Mouse (Mus musculus): ENCODE measurements around the gene Traf3ip2. TPM values are rescaled to one million over a fixed set of nuclear protein-coding genes. Genes with fewer than 3 reads are reported as not detected.

The Traf3ip2 gene
- 1.7 and 2.8 TPM in 2 replicates for polyA plus RNA-seq (2012; rRNA removed)

- no peak for DNase-seq (ENCODE audit: extremely low spot score in 1 of 2, low spot score in 1 of 2)
These were observed at the start of gene Traf3ip2 for GRCm38 (mm10) chr10:39612633-39612988. TSS of gene Traf3ip2 (plus strand) at chr10:39612934.

GRCm38 (mm10) chr10:39563552-39564223 lies 49.0 kb upstream of the Traf3ip2 start:
- no peak for DNase-seq (ENCODE audit: extremely low spot score in 1 of 2, low spot score in 1 of 2)

DNA sequence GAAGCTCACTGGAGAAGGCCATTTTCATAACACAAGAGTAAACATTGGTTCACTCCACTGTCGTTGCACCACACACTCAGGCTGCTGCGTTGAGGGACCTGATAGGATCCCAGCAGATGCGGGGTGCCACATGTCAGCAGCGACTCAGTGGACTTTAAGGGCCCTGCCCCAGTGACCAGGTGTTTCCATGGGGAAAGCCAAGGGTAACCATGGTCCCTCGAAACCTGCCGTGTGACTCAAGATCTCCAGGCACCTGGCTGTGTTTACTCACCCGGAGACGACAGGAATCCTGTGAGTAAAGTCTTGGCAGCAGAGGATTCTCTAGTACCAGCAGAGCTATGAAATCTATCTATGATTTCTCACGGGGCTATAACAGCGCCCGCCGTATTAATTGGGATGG lies 45.8 kb upstream of the Traf3ip2 start:
- no peak for DNase-seq (ENCODE audit: extremely low spot score in 1 of 2, low spot score in 1 of 2)

- no peak for DNase-seq (ENCODE audit: extremely low spot score in 1 of 2, low spot score in 1 of 2)
These were observed 43.7 kb upstream of the Traf3ip2 start for GRCm38 (mm10) chr10:39568991-39569390.

DNA sequence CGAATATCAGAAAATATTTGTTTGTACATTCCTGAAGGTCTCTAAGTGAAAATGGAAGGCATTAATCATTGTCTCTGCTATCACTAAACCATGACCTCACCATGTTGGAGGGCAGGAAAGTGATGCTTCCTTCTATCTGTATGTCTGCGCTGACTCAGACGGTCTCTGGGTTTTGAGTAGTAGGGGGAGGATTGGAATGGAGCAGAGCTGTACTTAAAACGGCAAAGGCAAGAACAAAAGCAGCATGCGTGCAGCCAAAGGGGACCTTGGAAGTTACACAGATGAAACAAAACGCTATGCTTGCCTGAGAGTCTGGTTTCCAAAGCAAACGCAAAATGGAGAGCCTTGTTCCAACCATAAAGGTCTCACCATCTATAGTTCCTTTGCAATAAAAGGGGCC lies 41.7 kb upstream of the Traf3ip2 start:
- no peak for DNase-seq (ENCODE audit: extremely low spot score in 1 of 2, low spot score in 1 of 2)

DNA sequence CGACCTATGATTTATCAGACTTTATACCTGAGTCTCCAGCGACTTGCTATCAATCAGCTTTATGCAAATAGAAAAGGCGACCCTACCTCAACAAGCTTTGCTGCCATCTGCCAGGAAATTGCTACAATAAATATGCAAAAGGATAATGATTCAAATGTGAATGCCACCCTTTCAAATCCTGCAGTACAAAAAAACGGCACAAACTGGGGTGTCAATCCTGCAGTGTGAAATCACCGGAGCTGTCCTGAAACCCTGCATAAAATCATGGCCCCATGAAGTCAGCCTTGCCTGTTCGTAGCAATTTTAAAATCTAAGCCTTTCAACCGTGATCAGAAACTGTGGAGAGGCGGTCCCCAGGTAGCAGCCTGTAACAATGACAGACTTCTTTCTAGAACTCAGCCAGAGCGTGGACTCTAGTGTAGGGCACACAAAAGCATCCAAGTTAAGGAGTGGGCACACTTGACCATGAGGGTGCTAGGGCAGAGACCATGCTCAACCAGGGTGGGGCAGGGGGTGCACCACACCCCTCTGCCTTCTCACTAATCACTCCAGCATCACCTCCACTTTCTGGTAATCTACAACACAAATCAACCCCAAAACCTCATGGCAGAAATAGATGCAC lies 40.6 kb upstream of the Traf3ip2 start:
- DNase-seq (ENCODE audit: extremely low spot score in 1 of 2, low spot score in 1 of 2) = no peak

DNA sequence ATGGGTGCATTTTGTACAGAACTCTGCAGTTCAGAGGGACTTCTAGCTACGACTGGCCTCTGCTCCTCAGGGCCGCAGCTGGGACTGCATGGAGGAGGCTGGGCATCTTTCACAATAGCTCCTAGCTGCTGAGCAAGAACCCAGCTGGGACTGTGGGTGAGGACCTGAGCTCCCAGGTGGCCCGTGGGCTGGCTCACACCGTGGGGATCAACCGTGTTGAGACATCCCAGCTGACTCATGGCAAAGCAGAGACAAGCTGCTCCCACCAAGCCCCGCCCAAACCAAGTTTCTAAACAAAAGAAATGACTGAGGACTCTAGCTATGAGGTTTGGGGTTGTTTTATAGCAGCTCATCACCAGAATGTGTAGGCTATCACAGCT lies 40.1 kb upstream of the Traf3ip2 start:
- DNase-seq (ENCODE audit: extremely low spot score in 1 of 2, low spot score in 1 of 2) = peak; percentile 56 to 76

DNA sequence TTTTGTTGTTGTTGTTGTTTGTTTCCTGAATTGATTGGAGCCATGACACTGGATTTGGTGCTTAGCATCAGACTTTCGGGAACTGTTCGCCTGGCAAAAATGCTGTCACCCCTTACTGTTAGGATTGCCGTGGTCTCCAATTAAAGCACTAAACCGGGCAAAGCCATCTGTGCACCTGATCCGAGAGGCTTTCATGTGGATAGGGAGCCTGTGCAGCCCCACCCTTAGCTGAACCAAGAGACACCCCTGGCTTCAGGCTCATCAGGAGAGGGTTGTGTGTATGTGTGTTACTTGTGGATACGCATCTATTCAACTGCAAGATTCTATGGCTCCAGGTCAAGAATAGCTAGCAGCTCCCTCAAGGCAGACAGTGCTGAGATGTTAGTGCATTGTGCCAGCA lies 36.3 kb upstream of the Traf3ip2 start:
- no peak for DNase-seq (ENCODE audit: extremely low spot score in 1 of 2, low spot score in 1 of 2)

DNA sequence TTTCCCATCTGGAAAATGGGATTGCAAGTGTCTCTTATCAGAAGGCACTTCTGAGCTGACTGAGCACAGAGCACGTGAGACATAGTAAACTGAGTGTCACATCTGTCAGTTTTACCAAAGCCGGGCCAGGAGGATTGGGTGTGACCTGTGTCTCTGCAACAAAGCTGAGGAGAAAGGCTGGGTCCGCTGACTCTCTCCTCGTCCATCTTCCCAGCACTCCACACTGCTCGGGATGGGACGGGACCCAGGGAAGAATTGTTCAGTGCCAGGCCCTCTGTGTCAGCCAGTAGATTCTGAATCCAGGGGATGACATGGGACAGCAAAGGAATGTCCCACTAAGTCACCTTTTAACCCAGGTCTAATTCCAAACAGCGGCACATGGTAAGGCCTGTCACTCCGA lies 32.3 kb upstream of the Traf3ip2 start:
- DNase-seq (ENCODE audit: extremely low spot score in 1 of 2, low spot score in 1 of 2) = no peak

DNA sequence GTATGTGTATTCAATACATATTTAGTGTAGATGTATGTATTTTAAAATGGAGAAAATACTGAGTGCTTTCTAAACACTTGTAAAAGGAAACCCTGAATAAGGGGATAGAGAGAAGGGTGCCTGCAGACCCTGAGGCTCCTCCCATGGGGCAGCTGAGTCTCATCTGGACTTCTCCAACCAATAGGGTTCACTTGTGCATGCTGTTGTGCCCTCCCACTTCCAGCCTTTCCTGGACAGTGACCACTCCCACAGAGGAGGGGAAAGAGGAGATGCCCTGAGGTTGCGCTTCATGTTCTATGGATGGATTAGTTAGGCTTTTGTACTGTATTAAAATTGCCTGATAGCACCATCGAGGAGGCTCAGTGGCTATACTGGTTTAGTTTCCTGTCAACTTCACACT lies 30.3 kb upstream of the Traf3ip2 start:
- no peak for DNase-seq (ENCODE audit: extremely low spot score in 1 of 2, low spot score in 1 of 2)

DNA sequence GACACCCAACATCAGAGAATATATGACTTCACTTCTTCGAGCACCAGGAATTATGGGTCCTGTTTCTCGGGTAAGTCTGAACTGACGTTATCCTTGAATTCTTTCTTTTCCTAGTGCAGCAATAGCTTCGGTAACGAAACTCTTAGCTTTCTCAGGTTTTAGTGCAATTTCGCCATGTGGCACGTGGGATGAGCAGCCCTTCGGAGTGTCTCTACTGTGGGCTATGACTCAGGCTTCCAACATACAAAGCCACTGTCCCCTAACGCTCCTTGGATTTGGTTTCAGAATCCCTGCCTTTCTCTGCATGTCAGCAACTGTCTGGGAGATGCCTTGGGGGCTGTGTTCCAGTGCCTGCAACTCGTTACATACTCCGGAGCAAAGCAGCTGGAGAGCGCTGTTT lies 29.0 kb upstream of the Traf3ip2 start:
- peak; percentile 35 to 51 for DNase-seq (ENCODE audit: extremely low spot score in 1 of 2, low spot score in 1 of 2)

- no peak for DNase-seq (ENCODE audit: extremely low spot score in 1 of 2, low spot score in 1 of 2)
These were observed 25.3 kb upstream of the Traf3ip2 start for GRCm38 (mm10) chr10:39587290-39587925.

DNA sequence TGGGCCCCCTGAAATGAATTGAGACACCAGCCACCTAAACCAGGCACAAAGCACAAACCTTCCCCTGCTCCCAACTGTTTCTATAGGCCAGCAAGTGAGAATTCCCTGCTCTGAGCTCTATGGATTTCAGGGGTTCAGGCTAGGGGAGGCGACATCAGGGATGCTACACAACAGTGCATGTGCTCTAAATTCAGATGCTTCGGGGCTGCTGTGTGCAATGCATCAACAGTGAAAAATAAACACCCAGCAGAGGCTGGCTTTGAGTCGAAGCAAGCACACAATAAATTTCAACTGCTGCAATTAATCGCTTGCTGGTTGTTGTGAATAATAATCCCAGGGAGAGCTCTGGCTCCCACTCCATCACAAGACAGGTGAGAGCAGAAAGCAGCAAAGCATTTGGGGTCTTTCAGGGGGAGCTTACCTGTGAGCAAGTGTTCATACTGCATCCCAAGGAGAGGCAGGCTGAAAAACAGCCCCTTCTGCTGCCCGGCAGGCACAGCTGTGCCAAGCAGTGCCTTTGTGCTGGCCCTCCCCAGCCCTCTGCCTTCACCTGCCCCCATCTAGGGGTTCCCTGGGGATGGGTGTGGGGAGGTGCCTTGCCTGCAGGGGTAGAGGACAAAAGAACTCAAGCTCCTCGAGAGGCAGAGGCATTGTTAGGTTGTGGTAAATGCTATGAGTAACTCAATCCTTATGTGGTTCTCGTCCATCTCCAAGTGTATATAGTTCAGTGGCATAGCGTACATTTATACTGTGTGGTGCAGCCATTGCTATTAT lies 24.6 kb upstream of the Traf3ip2 start:
- no peak for DNase-seq (ENCODE audit: extremely low spot score in 1 of 2, low spot score in 1 of 2)

DNA sequence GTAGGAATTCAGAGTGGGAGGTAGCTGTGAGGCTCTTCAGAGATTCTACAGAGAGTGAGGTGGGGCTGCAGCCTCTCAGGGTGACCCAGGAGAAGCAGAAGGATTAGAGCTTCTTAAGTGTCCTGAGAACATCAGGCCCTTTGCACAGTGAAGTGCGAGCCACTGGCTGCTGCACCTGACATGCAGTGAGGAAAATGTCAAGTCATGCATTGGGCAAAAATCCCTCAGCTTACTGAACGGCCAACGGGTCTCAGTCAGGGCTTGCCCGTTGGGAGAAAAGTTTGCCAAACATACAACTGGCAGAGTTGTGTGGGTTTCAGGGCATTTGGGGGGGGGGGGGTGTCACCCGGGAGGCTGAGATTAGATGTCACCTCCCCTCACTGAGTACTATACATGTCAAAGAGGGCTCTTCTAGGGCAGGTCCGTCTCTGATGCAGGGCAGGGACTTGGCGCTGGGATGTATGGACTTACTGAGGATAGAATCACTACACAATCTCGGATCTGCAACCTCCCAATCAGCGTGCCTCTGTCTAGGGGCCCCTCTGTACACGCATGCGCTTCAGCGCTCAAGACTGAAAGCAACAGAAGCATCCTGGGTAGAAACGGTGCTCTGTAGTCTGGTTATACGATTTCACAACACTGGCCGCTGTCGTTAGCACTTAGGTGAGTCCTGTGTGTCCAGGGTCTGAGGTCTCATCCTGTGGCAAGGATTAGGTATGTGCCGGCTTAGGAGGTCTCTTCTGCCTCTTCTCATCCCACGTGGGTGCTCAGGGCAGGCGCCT lies 22.8 kb upstream of the Traf3ip2 start:
- DNase-seq (ENCODE audit: extremely low spot score in 1 of 2, low spot score in 1 of 2) = no peak

DNA sequence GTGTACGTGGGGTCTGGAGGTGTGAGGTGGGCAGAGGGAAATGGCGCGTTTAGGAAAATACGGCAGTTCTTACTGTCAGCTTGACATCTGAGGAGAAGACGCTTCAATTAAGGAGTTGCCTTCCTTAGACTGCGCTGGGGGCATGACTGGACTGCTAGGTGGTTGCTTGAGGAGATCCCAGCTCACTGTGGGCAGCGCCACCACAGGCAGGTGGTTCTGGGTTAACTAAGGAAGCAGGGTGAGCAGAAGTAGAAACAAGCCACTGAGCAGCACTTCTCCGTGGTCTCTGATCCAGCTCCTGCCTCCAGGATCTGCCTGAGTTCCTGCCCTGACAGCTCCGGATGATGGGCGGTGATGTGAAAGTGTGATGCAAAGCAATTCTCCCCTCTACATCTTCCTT lies 22.1 kb upstream of the Traf3ip2 start:
- DNase-seq (ENCODE audit: extremely low spot score in 1 of 2, low spot score in 1 of 2) = no peak

DNA sequence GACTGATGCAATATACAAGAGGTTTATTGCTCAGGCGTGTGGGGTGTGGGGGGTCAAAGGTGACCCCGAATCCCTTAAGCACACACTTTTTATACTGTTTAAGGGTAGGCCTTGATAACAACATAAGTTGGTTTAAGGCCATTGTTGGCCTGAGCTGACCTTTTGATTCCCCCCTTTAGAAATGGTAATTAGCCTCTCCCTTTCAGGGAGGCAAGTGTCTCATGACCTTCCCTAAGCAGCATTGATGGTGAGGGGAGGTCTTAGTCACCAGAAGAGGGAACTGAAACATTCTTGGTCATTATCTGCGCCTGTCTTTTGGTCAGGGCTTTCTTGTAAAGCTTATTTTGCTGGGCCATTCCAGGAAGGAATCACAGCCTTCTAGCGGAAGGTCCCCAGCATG lies 20.2 kb upstream of the Traf3ip2 start:
- DNase-seq (ENCODE audit: extremely low spot score in 1 of 2, low spot score in 1 of 2) = no peak

GRCm38 (mm10) chr10:39594716-39595115 lies 18.0 kb upstream of the Traf3ip2 start:
- no peak for DNase-seq (ENCODE audit: extremely low spot score in 1 of 2, low spot score in 1 of 2)

GRCm38 (mm10) chr10:39595862-39596261 lies 16.9 kb upstream of the Traf3ip2 start:
- DNase-seq (ENCODE audit: extremely low spot score in 1 of 2, low spot score in 1 of 2) = no peak

GRCm38 (mm10) chr10:39597116-39597791 lies 15.5 kb upstream of the Traf3ip2 start:
- DNase-seq (ENCODE audit: extremely low spot score in 1 of 2, low spot score in 1 of 2) = no peak

DNA sequence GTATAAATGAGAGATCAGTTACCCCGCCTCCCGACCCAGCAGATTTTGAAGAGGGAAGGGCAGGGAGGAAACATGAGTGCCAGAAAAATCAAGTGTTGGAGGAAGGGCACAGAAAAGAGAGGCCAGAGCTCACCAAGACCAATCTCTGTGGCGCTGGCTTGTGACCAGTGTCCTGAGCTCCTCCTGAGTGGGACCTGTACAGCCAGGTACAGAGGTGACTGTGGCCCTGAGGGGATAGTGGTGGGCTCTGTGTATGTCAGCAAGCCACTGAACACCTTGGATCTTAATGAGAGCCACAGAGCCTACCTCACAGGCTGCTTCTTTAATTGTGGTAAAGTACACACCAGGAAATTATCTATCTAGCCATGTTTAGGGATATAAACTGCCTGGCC lies 14.9 kb upstream of the Traf3ip2 start:
- DNase-seq (ENCODE audit: extremely low spot score in 1 of 2, low spot score in 1 of 2) = no peak

Data from frontal cortex, adult 2 months (tissue).